Mouse (Mus musculus): ENCODE measurements around the gene Xylb. TPM values are rescaled to one million over a fixed set of nuclear protein-coding genes. Genes with fewer than 3 reads are reported as not detected.
A peak's percentile ranks its signal among the peaks of the same experiment; 100 is the strongest.

Xylb gene
- total RNA-seq (2021): under 1 TPM; 0.79 to 0.99 TPM
- long read RNA-seq, experiment 1: 0 reads
- long read RNA-seq, experiment 2, partial matches to known transcripts: 0 of 1 reads
- long read RNA-seq, experiment 2, other reads (novel, unspliced or antisense): 0 of 1 reads

DNA sequence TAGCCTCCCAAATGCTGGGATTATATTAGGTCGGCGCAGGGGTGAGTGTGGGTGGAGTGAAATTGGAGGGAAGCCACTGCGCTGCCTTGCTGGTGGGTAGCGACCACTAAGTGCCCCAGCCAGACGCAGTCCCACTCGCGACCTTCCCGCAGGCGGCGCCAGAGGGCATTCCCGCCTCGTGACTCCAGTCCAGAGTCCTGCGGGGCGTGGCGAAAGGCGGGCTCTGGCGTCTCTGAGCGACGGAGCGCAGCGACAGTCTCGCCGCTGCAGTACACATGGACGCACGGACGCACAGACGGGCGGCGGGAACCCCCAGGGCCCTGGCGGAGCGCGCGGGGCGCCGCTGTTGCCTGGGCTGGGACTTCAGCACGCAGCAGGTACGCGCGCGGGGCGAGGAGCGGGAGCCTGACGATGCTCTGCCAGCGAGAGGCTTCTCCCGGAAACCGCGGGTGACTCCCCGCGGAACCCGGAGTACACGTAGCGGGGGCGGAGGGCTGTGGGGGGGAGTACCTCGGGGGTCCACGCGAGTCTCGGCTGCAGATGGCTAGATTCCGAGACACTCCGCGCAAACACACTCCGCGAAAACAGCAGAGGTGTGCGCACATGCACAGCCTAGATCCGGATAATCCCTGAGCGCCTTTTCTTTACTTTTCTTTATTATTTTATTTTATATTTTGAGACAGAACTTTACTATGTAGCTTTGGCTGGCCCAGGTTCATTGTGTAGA lies at the start of gene Xylb:
Gene Xylb (plus strand): TSS at position 51 of the 727 bp plus-strand sequence.
- peak; percentile 95 to 97 for DNase-seq

DNA sequence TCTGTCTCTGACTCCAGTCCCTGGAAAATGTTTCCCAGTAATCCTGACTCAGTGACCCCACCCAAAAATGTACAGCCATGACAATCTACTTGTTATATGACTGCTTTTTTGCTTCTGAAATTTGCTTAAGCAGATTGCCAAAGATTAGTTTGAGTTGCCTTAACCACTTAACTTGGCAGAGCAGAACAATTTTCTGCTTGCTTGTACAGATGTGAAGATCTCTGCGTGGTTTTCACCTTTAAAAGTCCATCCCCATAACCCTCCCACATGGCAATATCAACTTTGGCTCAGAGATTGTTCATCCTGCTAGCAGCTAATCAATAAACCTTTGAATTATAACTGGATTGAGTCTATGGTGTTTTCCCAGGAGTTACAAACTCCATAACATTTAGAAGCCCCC lies 48.1 kb upstream of the Xylb start:
- DNase-seq: no peak

DNA sequence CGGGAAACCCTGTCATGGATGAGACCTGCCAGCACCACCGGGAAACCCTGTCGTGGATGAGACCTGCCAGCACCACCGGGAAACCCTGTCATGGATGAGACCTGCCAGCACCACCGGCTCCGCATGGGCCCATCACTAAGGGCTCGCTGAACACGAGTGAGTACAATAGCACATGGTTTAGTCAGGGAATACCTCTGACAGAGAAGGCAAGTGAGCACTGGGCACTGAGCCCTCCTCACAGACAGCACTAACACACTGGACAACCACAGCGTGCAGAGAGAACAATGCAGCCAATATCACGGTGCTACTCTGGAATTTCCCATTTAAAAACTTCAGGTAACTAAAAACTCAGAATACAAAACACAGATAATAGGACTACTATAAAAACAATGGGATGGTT lies 44.1 kb upstream of the Xylb start:
- DNase-seq: no peak

DNA sequence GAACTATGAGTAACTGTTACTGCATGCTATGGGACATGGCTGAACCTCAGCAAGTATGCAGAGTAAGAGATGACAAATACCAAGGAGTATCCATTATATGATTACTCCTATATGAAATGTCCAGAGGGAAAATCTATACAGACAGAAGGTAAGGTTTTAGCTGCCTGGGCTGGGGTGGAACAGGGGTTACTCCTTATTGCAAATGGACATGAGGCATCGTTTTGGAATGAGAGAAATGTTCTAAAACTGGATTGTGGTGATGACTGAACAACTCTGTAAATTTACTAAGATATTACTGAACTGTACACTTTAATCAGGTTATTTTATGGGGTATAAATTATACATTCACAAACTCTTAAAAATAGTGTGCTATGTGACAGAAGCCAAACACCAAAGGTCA lies 38.3 kb upstream of the Xylb start:
- no peak for DNase-seq

DNA sequence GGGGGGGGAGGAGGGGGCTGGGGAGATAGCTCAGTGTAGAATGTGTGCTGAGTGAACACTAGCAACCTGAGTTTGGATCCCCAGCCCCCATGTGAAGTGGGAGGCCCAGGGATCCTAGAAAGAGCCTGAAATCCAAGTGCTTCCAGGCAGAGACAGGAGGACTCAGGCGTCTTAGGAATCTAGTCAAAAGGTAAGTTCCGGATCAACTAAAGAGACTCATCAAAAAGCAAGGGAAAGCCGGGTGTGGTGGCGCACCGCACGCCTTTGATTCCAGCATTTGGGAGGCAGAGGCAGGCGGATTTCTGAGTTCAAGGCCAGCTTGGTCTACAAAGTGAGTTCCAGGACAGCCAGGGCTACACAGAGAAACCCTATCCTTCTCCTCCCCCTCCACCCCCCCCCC lies 36.7 kb upstream of the Xylb start:
- DNase-seq: no peak

DNA sequence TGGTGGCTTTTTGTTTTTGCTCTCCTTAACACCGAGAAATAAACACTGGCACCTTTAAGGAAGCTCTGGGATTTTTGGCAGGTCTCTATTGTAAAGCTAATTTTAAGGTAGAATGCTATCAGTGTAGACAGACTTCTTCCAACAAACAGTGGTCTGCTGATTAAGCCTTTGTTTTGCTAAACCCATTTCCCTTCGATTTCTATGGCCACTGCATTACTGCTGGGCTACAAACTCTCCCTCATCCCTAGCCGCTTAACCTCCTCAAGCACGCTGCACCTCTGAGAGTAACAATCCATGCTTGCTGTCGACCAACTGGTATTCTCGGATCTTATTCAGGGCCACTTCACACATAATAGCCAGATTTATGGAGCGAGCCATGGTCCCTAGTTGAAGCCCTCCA lies 36.2 kb upstream of the Xylb start:
- no peak for DNase-seq

DNA sequence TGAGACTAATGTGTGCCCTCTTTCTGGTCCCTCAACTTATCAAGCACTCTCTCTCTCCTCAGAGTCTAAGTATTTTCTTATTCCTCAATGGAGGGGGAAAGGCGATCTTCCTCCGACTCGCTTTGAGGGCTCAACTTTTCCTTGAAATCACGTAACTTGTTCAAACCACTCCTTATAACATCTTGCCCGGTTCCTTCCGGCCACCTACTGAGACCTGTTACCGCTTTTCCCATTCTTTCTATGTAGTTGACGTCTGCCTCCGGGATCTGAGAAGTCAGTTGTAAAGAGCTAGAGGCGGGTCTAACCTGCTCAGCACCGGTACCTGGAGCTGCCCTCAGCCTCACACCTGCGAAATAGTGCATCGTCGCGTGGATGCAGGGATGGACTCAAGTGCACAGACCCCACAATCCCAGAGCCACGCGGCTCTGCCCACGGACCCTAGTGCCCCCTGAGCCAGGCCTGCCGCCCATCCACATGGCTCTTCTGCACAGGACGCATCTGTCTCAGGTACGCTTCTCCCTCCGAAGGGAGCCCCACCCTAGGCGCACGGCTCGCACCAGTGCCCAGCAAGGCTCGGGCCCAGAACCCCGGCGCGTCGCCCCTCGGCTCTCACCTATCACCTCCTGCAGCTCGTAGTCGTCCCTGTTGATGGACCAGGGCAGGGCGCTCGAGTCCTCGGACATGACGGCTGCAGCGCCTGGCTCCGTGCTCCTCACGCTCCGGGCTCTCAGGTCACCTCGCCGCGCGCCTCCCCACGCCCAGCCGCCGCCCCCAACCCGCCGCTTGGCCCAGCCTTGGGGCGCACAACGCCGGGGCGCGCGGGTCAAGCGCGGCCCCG lies 35.6 kb upstream of the Xylb start:
- no peak for DNase-seq

DNA sequence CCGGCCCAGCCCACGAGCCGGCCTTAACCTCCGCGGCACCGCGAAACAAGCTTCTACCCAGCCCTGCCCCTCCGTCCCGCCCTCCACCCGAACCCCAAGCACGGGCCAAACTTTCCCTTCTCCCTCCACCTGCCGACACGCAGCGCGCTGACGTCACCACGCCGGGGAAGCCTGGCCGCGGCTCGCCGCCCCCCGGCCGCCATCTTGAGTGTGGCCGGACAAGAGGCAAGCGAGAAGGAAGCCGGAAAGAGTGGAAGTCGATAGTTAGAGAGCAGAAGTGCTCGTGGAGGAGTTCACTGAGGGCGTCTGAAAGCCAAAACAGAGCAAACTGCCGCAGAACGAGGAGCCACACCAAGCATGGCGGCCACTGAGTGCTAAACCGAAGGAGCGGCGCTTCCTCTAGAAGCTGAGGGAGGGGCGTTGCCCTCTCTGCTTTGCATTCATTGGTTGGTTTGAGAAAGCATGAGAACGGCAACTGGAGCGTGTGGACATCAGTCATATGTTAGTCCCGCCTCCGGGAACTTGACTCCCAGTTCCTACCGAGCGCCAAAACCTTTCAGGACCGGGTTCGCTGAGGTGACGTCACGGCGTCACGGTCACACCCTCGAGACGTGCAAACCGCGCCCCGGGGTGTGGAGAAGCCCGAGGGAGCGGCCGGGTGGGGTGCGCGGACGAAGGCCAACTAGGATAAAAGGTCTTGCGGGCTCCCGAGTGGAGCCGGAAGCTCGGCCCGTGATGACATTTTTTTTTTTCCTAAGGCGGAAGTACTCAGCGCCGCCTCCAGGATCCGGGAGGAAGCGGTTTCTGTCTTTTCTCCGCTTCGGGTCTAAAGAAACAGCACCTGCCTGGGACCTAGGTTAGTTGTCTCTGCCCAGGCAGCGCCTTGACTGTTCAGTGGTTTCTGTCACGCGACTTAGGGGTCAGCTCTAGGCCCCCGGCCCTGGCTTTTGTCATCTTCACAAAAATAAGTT lies 34.6 kb upstream of the Xylb start, which contains the start of gene Oxsr1:
Gene Oxsr1 (minus strand): TSS at position 139 of the 971 bp plus-strand sequence.
- peak; percentile 99 for DNase-seq

DNA sequence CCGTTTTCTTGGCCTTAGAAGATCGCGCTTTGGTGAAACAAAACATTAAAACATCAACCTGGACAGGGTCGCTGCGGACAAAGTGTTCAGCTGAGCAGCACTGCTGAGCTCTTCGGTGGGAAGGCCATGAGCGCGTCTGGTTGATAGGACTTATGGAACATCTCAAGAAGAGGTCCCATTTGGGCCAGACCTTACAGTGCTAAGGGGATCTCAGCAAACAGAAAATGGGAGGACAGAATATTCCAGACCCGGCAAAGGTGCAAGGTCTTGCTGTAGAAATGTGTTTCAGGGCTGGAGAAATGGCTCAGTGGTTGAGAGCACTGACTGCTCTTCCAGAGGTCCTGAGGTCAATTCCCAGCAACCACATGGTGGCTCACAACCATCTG lies 33.9 kb upstream of the Xylb start:
- peak in 1 of 2 experiments; percentile 6 for DNase-seq

DNA sequence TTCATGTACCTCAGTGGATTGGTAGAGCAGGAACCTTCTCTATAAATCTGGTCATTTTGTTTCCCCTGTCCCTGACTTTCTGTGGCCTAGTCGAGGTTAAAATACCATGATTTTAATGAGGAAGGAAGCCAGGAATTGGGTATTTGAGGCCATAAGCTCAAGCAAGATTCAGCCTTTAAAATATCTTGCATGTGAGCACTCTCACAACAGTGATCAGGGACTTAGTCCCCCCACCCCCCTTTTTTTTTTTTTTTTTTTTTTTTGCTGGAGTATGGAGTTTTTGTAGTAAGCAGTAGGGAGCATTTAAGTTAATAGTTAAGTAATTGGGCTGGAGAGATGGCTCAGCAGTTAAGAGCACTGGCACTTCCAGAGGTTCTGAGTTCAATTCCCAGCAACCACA lies 33.1 kb upstream of the Xylb start:
- no peak for DNase-seq

DNA sequence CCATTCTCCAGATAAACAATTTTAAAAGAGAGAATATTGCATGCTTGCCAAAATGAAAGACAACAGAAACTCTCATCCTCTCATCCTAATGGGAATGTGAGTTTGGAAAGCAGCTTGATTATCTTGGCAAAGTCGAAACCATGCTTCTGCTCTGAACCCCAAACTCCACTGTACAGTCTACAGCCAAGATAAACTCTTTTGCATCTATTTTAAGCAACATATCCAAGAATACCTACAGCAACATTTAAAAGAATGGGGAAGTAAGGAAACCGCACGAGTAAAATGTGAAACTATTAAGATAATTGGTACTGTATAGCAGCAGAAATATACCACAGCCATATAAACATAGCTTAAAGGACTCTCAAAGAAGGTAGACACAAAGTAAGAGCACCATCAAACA lies 28.7 kb upstream of the Xylb start:
- DNase-seq: no peak

DNA sequence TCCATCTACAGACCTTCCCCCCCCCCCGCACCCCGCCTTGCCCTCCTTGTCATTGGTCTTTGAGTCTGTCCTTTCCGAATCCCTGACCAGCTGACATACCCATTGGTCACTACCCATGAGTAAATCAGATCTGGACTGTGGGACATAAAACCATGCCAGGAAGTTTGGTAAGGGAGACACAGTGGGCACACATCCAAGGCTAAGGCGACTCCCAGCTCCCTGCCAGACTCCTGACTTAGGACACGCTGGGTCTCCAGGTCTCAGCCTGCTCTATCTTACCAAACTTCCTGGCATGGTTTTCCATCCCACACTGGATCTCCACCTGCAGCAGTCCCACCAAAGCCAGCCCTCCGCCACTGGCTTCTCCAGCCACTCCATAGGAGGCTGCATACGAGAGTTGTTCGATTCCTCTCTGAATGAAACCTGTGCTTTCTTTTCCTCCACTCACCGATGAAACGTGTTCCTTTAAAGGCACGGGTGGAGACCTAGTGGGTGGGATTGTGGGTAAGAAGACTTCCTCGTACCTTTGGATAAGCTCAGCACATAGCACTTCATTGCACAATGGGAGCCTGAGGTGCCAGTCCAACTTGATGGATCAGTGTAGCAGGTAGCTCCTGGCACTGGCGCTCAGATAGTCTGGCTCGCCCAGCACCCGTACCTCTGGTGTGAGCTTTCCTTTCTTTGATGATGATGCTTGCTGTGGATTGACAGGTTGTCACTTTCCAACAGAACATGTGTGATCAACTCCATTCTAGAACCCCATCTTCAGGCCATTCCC lies 26.8 kb upstream of the Xylb start:
- peak; percentile 44 to 64 for DNase-seq

DNA sequence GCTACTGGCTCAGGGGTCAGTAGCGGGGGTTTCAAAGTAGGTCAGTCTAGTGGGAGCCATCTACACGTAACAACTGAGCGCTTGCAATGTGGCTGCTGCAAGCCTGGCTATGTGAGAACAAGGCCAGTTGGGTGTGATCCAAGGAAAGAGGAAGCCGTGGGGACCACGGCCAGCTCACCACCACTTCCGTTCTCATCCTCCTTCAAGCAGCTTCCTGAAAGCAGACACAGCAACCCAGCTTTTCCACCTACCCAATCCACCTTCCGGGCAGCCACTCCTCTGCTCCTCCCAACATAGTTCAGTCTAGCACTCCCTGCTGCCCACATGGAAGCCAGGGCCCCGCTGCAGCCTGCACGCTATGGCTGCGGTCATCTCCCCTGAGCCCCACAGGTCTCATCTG lies 22.9 kb upstream of the Xylb start:
- peak; percentile 42 to 61 for DNase-seq

DNA sequence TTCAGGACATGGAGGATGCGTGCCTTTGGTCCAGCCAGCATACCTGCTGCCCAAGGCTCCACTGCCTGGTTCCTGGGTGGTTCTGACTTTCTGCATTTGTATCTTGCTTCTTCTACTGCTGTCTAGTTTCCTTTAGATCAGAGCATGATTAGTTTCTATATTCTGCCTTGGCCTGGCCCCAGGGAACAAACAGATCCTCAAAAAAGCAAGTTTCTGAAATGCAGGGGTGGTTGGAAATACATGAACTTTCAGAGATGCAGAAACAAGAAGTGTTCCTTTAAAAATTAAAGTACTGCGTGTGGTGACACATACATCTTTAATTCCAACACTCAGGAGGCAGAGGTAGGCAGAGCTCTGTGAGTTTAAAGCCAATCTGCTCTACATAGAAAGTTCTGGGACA lies 22.3 kb upstream of the Xylb start:
- no peak for DNase-seq

DNA sequence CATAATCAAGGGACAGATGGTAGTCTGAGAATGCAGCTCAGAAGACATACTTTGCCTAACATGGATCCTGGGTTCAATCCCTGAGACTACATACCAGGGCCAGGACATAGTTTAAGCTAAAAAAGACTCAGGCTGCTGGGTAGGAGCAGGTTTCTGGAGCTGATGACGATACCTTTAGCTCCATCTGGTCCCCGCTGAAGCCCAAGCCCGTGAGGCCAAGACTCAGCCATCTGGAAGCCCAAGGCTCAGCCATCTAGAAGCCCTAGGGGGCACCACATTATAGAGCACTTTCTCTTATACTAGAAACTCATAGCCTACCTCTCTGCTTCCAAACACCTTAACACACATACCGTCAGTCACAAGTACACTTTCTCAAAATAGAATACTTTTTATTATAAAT lies 21.6 kb upstream of the Xylb start:
- no peak for DNase-seq

DNA sequence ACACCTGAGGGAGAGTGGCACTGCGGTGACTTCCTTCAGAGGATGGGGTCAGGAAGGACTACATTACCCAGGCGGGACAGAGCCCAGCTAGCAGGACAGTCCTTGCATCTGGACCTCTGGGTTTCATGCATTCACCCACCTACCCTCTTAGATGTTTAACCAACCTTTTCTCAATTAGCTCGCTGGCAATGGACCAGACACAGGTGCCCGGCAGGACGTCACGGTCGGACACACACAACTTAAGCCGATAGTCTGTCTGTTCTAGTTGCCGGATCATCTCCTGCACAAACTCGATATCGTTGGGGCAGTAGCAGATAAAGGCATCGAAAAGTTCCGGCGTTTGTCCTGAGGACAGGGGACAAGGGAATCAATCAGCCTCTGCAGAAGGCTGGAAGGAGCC lies 19.3 kb upstream of the Xylb start:
- DNase-seq: no peak

DNA sequence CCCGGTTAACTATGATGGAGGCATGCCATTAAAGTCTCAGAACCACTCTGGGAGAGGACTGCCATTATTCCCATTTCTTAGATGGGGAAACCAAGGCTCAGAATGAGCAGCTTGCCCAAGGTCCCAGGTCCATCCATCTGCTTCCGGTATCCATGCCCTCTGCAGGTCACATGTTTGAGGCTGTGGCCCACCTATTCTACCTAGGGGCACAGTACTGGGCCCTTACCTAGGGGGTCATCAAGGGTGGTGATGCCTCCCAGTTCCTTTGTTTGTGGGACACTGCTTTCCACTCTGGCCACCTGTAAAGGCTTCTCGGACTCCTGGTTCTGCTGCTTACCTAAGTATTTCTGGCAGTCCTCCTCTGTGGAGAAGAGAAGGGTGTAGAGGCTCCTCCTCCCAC lies 18.8 kb upstream of the Xylb start:
- no peak for DNase-seq

DNA sequence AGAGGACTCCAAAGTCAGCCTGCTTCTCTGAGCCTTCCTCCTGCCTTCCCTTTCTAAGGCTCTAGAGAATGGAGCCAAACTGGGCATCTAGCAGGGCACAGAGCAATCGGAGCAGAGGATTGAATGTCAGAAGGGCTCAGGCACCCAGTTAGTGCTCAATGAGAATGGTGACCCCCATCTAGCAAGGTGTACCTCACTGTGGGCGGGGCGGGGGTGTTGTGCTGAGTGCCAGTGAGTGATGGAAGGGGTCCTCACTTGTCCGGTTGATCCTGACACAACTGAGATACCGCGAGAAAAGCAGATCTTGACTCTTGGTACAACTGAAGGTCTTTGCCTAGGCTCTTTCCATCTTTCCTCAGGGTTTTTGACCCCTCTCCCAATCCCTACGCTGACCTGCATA lies 18.1 kb upstream of the Xylb start:
- DNase-seq: no peak

DNA sequence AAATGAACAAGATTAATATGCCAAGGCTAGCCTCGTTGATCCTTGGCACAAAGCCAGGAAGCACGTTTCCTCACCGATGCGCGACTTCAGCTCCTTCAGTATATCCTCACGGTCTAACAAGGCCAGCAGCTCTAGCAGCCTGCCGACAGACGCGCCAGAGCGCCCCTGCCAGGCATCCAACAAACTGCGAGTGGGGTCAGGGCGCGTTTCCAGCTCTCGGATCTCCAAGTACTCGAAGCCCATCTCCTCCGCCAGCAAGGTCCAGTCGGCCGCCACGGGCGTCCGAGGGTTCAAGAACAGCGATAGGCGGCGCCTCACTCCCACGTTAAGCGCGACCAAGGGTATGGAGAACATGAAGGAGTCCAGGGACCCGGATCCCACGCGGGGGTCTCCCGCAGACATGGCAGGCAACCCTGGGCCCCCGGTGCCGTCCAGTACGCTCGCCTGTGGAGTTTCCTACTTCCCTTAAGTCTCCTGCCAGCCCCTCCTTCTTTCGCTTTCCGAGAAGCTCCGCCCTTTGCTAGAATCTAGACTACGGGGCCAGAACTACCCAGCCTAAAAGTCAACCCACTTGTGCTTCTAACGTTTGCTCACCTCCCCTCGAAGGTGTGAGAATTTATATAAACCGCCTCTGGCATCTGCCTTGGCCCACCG lies 17.5 kb upstream of the Xylb start, which contains the start of gene Acaa1a:
Gene Acaa1a (plus strand): TSS at position 119 of the 654 bp plus-strand sequence.
- peak; percentile 74 to 86 for DNase-seq

DNA sequence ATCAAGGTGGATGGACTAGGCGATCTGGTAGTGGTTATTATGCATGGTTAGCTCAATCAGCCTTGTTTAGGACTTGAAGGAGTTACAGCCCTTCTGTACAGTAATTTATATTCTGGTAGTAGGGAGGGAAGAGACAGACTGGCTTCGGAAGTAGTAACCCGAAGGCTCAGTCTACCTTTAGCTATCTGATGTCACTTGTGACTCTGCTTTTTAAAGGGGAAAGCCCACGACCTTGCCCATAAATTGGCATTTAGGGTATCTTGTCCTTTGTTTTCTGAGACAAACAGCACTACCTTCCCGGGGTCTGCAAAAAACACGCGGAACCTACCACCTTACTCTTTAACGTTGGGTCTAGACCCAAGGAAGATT lies 17.0 kb upstream of the Xylb start:
- no peak for DNase-seq

Data from adrenal gland, postnatal 36 days (tissue).